Mouse (Mus musculus) MEL (cell line): ENCODE results near the gene Itm2b.

Source experiments
- CHD1 ChIP-seq: IDR thresholded peaks from 2 replicates; pipeline ENCODE4 v1.6.1; 2012; ENCODE audit warnings: low read depth, mild to moderate bottlenecking, inconsistent platforms, low read length, improper control_type of control experiment
- CTCF ChIP-seq, 3 experiments: IDR thresholded peaks in 2 of 3; conservative IDR thresholded peaks in 1 of 3; 2 replicates each; pipeline ENCODE4 v1.5.1; 2011 to 2012; ENCODE audit warnings: low read length in 3 of 3, low read depth in 2 of 3, mild to moderate bottlenecking in 2 of 3, improper control_type of control experiment in 1 of 3, inconsistent platforms in 1 of 3, mixed read lengths in 1 of 3, moderate library complexity in 1 of 3; ENCODE audit not compliant: control insufficient read depth in 1 of 3, insufficient read depth in 1 of 3, poor library complexity in 1 of 3, severe bottlenecking in 1 of 3
- EP300 ChIP-seq, 2 experiments: IDR thresholded peaks; 2 replicates each; pipeline ENCODE4 v1.6.1; 2011; ENCODE audit warnings: improper control_type of control experiment in 2 of 2, low read length in 2 of 2, low read depth in 1 of 2, mild to moderate bottlenecking in 1 of 2
- JUND ChIP-seq: IDR thresholded peaks from 2 replicates; pipeline ENCODE4 v1.6.1; 2011; ENCODE audit warnings: low read depth, mild to moderate bottlenecking, improper control_type of control experiment, low read length
- KAT2A ChIP-seq: conservative IDR thresholded peaks from 2 replicates; pipeline ENCODE4 v1.6.1; 2012; ENCODE audit warnings: low read depth, low read length, improper control_type of control experiment, inconsistent platforms
- MXI1 ChIP-seq: IDR thresholded peaks from 2 replicates; pipeline ENCODE4 v1.6.1; 2011; ENCODE audit warnings: mild to moderate bottlenecking, low read depth, low read length, improper control_type of control experiment
- MYC ChIP-seq: IDR thresholded peaks from 2 replicates; pipeline ENCODE4 v1.6.1; 2011; ENCODE audit warnings: low read depth, mild to moderate bottlenecking, low read length, improper control_type of control experiment, moderate library complexity
- POLR2A ChIP-seq, 2 experiments: IDR thresholded peaks; 2 replicates each; pipeline ENCODE4 v1.6.1; 2011 to 2012; ENCODE audit warnings: low read length in 2 of 2, mild to moderate bottlenecking in 2 of 2, control low read depth in 1 of 2, improper control_type of control experiment in 1 of 2, low read depth in 1 of 2, moderate library complexity in 1 of 2; ENCODE audit not compliant: control insufficient read depth in 1 of 2, insufficient read depth in 1 of 2, poor library complexity in 1 of 2
- SIN3A ChIP-seq: IDR thresholded peaks from 2 replicates; pipeline ENCODE4 v1.6.1; 2012; ENCODE audit warnings: low read length, improper control_type of control experiment, inconsistent platforms
- TCF12 ChIP-seq: IDR thresholded peaks from 2 replicates; pipeline ENCODE4 v1.6.1; 2014; ENCODE audit warnings: low read depth, mild to moderate bottlenecking, inconsistent platforms, low read length, improper control_type of control experiment, moderate library complexity
- UBTF ChIP-seq: IDR thresholded peaks from 2 replicates; pipeline ENCODE4 v1.6.1; 2012; ENCODE audit warnings: low read depth, mild to moderate bottlenecking, inconsistent platforms, low read length, improper control_type of control experiment, moderate library complexity, borderline replicate concordance; ENCODE audit not compliant: insufficient read depth
- USF1 ChIP-seq: IDR thresholded peaks from 2 replicates; pipeline ENCODE4 v1.6.1; 2014; ENCODE audit warnings: low read depth, mild to moderate bottlenecking, inconsistent platforms, low read length, improper control_type of control experiment, moderate library complexity
- ZNF384 ChIP-seq: IDR thresholded peaks from 2 replicates; pipeline ENCODE4 v1.6.1; 2012; ENCODE audit warnings: low read depth, mild to moderate bottlenecking, inconsistent platforms, low read length, improper control_type of control experiment

DNA sequence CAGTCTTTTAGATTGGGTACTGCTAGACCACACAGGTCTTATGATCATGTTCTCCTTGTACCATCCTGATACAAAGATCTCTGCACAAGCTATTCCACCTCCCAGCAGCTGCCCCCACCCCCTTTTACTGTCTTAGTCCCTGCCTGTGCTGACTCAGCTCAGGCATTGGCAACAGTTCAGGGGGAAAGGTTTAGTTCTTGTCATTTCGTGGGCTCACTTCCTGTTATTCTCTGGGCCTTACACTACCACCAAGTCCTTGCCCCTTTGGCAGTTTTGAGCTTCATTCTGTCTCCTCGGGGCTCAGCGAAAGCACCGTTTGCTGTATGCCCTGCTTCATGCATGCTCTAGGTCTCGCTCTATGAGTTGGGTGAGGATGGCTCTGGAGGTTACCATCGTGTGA lies 48.4 kb upstream of the Itm2b start:
- TF ChIP-seq CTCF (IDR thresholded peaks at IDR 0.05 in 2 of 3, conservative IDR thresholded peaks at IDR 0.05 in 1 of 3; ENCODE audit: control insufficient read depth in 1 of 3, insufficient read depth in 1 of 3, low read depth in 2 of 3, low read length in 3 of 3, poor library complexity in 1 of 3, severe bottlenecking in 1 of 3) (no peak), USF1 (no peak), TCF12 (no peak), CHD1 (no peak), POLR2A (IDR thresholded peaks at IDR 0.05; ENCODE audit: control insufficient read depth in 1 of 2, insufficient read depth in 1 of 2, low read depth in 1 of 2, low read length in 2 of 2, poor library complexity in 1 of 2) (no peak), EP300 (IDR thresholded peaks at IDR 0.05; ENCODE audit: low read depth in 1 of 2, low read length in 2 of 2) (no peak), ZNF384 (no peak), SIN3A (no peak), MYC (no peak), KAT2A (no peak), MXI1 (no peak), UBTF (no peak), JUND (no peak)
